Mouse (Mus musculus): ENCODE measurements around the gene Slc25a26.

The Slc25a26 gene

DNA sequence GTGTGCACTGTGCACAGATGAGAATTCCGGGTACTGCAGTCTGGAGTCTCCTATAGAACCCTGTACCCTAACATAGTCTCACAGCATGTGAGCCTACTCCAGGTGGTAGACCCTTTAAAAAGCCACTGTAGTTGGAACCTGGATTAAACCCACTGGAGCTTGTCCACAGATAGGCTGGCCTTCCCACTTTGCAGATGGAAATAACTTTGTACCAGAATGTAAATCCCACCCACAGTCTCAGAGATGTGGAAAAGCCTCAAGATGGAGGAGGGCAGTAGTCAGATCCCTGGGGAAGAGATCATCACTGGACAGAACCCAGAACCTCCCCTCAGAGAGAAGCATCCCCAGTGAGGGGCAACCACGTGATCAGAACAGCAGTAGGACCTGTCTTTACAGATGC lies 143.9 kb downstream of the Slc25a26 start:
- no peak overlapping the region for H3K4me3 ChIP-seq (replicated peaks; ENCODE audit: low read length)
- H3K9me3 ChIP-seq (ENCODE audit: low read length) = no peaks in the 10 kb centered on the region
- no peaks in the 10 kb centered on the region for H3K27me3 ChIP-seq (ENCODE audit: insufficient read depth, low read length)
- peaks cover 11% of the 10 kb centered on the region; the same call in 1 of the 2 replicates for H3K36me3 ChIP-seq (ENCODE audit: insufficient read depth, low read length)
- TF ChIP-seq CTCF (conservative IDR thresholded peaks at IDR 0.05; ENCODE audit: low read length) = no peak
- no peak for TF ChIP-seq POU5F1 (IDR thresholded peaks at IDR 0.05; ENCODE audit: borderline replicate concordance, low read length)
- no peak for TF ChIP-seq NANOG (IDR thresholded peaks at IDR 0.05; ENCODE audit: borderline replicate concordance, low read length)
- peaks cover 69% of the 10 kb centered on the region for H3K4me1 ChIP-seq (replicated peaks; ENCODE audit: low read depth, low read length)

DNA sequence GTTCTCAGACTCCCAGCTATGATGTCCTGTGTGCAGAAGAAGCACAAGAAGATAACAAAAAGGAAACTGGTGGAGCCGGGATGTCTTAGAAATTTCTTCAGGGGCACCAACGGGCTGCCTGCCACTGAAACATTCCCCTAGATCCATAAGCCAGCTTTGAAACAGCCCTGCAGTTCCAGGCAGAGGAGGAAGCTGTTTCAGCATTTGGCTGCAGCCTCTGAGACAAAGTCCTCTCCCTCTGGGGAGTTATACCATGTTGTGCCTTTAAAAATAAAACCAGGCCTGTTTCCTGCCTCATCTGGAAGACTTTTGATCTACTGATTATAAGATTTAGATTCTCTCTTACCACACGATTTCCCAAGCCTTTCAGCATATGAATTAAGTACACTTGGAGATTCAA lies 144.5 kb downstream of the Slc25a26 start:
- Histone ChIP-seq H3K27me3 (ENCODE audit: insufficient read depth, low read length) (no peaks in the 10 kb centered on the region), H3K9me3 (ENCODE audit: low read length) (no peaks in the 10 kb centered on the region), H3K36me3 (ENCODE audit: insufficient read depth, low read length) (peaks cover 11% of the 10 kb centered on the region; the same call in 1 of the 2 replicates), H3K4me1 (replicated peaks; ENCODE audit: low read depth, low read length) (peaks cover 76% of the 10 kb centered on the region), H3K4me3 (replicated peaks; ENCODE audit: low read length) (no peak overlapping the region)
- TF ChIP-seq POU5F1 (IDR thresholded peaks at IDR 0.05; ENCODE audit: borderline replicate concordance, low read length) = no peak
- TF ChIP-seq CTCF (conservative IDR thresholded peaks at IDR 0.05; ENCODE audit: low read length) = no peak
- no peak for TF ChIP-seq NANOG (IDR thresholded peaks at IDR 0.05; ENCODE audit: borderline replicate concordance, low read length)

DNA sequence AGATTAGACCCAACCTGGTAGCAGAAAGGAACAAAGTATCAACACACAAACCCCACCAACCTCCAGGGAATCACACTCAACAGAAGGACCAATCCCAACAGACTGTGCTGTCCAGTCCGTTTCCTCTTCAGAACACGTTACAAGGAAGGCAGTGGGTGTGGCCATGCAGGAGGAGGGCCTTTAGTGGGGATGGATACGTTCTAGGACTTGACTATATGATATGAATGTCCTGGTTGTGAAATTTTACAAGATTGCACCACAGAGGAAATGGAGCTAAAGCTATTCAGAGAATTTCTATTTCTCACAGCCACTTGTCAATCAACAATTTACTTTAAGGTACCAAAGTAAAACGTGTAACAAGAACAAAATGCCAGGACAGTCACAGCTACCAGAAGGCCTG lies 145.6 kb downstream of the Slc25a26 start:
- no peak for TF ChIP-seq NANOG (IDR thresholded peaks at IDR 0.05; ENCODE audit: borderline replicate concordance, low read length)
- TF ChIP-seq POU5F1 (IDR thresholded peaks at IDR 0.05; ENCODE audit: borderline replicate concordance, low read length) = no peak
- TF ChIP-seq CTCF (conservative IDR thresholded peaks at IDR 0.05; ENCODE audit: low read length) = no peak
- H3K9me3 ChIP-seq (ENCODE audit: low read length) = no peaks in the 10 kb centered on the region
- no peaks in the 10 kb centered on the region for H3K27me3 ChIP-seq (ENCODE audit: insufficient read depth, low read length)

DNA sequence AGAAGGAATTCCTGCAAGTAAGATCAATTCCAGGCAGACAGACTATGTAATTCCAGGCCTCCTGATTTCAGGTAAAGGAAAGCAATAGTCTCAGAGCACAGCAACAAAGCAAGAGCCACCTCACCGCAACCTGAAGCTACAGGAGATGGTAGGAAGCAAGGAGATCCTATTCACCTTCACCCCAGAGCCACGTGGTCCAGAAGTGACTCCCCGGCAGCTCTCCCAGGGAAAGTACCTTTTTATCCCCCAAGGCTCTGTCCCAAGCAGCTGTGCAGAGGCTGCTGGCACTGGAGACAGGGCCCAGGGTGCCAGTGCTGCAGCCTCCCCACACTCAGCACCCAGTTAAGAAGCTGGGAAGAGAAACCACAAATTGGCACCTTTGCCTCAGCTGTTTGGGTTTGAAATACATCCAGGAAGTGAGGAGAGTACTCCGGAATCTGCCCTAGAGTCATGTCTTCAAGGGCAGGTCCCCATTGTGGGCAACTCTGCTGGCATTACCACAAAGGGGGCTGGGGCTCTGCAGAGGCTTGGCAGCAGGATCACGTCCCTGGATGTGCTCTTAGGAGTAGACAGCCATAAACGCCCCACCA lies 146.2 kb downstream of the Slc25a26 start:
- H3K4me1 ChIP-seq (replicated peaks; ENCODE audit: low read depth, low read length) = peaks cover 85% of the 10 kb centered on the region
- peaks cover 11% of the 10 kb centered on the region; the same call in 1 of the 2 replicates for H3K36me3 ChIP-seq (ENCODE audit: insufficient read depth, low read length)
- no peaks in the 10 kb centered on the region for H3K9me3 ChIP-seq (ENCODE audit: low read length)
- TF ChIP-seq CTCF (conservative IDR thresholded peaks at IDR 0.05; ENCODE audit: low read length) (no peak), NANOG (IDR thresholded peaks at IDR 0.05; ENCODE audit: borderline replicate concordance, low read length) (no peak), POU5F1 (IDR thresholded peaks at IDR 0.05; ENCODE audit: borderline replicate concordance, low read length) (no peak)
- H3K4me3 ChIP-seq (replicated peaks; ENCODE audit: low read length) = peak overlapping the region; percentile 60
- no peaks in the 10 kb centered on the region for H3K27me3 ChIP-seq (ENCODE audit: insufficient read depth, low read length)

More for the DNA sequence above, 145.6 kb downstream of the Slc25a26 start:
- no peak overlapping the region for H3K4me3 ChIP-seq (replicated peaks; ENCODE audit: low read length)
- peaks cover 11% of the 10 kb centered on the region; the same call in 1 of the 2 replicates for H3K36me3 ChIP-seq (ENCODE audit: insufficient read depth, low read length)
- peaks cover 79% of the 10 kb centered on the region for H3K4me1 ChIP-seq (replicated peaks; ENCODE audit: low read depth, low read length)

DNA sequence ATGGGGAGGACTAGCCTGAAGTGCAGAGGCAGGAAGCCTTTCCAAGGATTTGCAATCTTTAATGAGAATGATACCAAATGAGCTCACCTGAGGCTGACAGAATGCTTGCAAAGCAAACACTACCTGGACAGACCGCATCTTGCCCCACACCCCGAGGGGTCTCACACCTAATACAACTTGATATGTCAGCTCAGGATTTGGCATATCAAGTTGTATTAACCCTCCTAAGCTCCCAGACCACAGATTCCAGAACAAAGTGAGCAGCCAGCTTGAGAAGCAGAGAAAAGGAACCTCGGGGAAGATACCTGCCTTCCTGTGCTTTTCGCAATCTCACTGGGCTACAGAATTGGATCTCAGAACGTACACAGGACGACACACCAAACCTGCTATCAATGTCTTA lies 146.8 kb downstream of the Slc25a26 start:
- no peaks in the 10 kb centered on the region for H3K27me3 ChIP-seq (ENCODE audit: insufficient read depth, low read length)
- H3K9me3 ChIP-seq (ENCODE audit: low read length) = no peaks in the 10 kb centered on the region
- TF ChIP-seq CTCF (conservative IDR thresholded peaks at IDR 0.05; ENCODE audit: low read length) (no peak), NANOG (IDR thresholded peaks at IDR 0.05; ENCODE audit: borderline replicate concordance, low read length) (no peak), POU5F1 (IDR thresholded peaks at IDR 0.05; ENCODE audit: borderline replicate concordance, low read length) (no peak)
- H3K36me3 ChIP-seq (ENCODE audit: insufficient read depth, low read length) = peaks cover 11% of the 10 kb centered on the region; the same call in 1 of the 2 replicates
- peak overlapping the region; percentile 60 for H3K4me3 ChIP-seq (replicated peaks; ENCODE audit: low read length)
- peaks cover 85% of the 10 kb centered on the region for H3K4me1 ChIP-seq (replicated peaks; ENCODE audit: low read depth, low read length)

DNA sequence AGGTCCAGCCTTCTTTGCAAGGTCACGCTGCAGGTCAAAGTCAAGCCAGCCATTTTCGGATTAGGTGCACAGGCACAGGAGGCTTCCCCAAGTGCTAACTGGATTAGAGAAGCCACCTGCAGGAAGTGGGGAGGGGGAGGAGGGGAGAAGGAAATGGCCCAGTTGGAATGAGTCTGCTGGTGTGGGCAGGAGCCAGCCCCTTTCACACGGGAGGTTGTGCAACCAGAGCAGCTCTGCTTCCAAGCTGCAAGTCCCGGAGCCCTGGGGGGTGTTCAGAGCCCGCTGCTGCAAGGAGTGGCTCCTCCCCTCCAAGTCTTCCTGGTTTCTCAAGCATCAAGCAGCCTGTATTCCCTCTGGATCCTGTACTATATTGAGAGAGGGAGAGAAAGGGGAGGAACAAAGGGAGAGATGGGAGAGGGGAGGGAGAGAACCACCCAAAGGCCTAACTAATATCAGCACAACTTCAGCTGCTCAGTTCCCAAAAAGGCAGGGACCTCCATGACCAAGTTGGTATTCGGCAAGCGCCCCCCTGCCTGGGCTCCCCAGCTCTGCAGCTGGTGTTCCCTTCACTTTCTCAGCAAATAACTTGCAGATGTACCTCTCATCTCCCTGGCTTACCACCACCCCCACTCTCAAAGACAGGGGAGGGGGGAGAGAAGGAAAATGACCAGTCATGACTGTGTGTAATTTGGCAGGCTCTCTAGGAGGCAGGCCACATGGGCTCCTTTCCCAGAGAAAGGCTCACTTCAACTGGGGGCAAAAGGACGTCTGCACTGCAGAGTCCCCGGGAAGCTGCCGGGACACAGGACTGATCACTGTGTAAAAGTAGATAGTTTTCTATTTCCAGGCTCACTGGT lies 147.7 kb downstream of the Slc25a26 start:
- peaks cover 13% of the 10 kb centered on the region for H3K36me3 ChIP-seq (ENCODE audit: insufficient read depth, low read length)
- H3K9me3 ChIP-seq (ENCODE audit: low read length) = no peaks in the 10 kb centered on the region
- peaks cover 88% of the 10 kb centered on the region for H3K4me1 ChIP-seq (replicated peaks; ENCODE audit: low read depth, low read length)
- TF ChIP-seq CTCF (conservative IDR thresholded peaks at IDR 0.05; ENCODE audit: low read length) (no peak), POU5F1 (IDR thresholded peaks at IDR 0.05; ENCODE audit: borderline replicate concordance, low read length) (no peak), NANOG (IDR thresholded peaks at IDR 0.05; ENCODE audit: borderline replicate concordance, low read length) (no peak)
- peak overlapping the region; percentile 60 for H3K4me3 ChIP-seq (replicated peaks; ENCODE audit: low read length)
- H3K27me3 ChIP-seq (ENCODE audit: insufficient read depth, low read length) = no peaks in the 10 kb centered on the region

DNA sequence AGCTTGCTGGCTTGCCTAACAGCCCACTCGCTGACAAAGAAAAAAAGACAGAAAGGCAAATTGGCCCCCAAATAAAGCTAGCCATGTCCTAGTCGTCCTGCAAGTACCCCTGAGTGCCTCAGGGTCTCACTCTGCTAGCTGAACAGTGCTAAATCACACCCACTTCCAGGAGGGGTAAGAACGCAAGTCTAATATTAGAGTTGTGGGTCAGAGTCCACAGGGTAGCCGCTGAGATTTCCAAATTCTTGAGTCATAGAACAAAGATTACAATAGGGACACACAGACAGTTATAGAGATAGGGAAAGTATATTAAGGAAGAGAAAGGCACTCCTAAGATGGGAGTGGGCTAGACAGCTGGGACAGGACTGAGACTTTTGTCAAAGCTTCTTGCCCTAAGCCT lies 148.4 kb downstream of the Slc25a26 start:
- no peaks in the 10 kb centered on the region for H3K9me3 ChIP-seq (ENCODE audit: low read length)
- no peaks in the 10 kb centered on the region for H3K27me3 ChIP-seq (ENCODE audit: insufficient read depth, low read length)
- peaks cover 86% of the 10 kb centered on the region for H3K4me1 ChIP-seq (replicated peaks; ENCODE audit: low read depth, low read length)
- H3K36me3 ChIP-seq (ENCODE audit: insufficient read depth, low read length) = peaks cover 9% of the 10 kb centered on the region
- TF ChIP-seq CTCF (conservative IDR thresholded peaks at IDR 0.05; ENCODE audit: low read length) = no peak
- TF ChIP-seq POU5F1 (IDR thresholded peaks at IDR 0.05; ENCODE audit: borderline replicate concordance, low read length) = no peak
- TF ChIP-seq NANOG (IDR thresholded peaks at IDR 0.05; ENCODE audit: borderline replicate concordance, low read length) = no peak
- no peak overlapping the region; the same call in 1 of the 2 replicates for H3K4me3 ChIP-seq (replicated peaks; ENCODE audit: low read length)

DNA sequence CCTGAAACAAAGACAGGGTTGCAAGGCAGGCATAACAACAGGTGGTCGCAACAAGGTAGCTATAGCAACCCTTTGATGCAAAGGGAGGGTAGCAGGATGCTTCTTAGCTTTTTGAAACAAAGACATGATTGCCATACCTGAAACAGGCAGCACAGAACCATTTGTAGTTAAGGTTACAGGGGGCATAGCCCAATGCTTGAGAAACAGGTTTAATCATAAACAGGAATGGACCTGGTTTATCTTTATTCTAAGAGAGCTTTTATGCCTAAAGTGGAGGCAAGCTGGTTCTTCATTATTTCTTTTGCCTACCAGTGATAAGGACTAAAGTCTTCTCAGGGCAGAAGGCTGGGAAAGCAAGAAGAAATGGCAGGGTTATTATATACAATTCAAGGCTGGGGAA lies 149.5 kb downstream of the Slc25a26 start:
- peaks cover 78% of the 10 kb centered on the region for H3K4me1 ChIP-seq (replicated peaks; ENCODE audit: low read depth, low read length)
- H3K4me3 ChIP-seq (replicated peaks; ENCODE audit: low read length) = no peak overlapping the region
- no peak for TF ChIP-seq CTCF (conservative IDR thresholded peaks at IDR 0.05; ENCODE audit: low read length)
- no peak for TF ChIP-seq NANOG (IDR thresholded peaks at IDR 0.05; ENCODE audit: borderline replicate concordance, low read length)
- TF ChIP-seq POU5F1 (IDR thresholded peaks at IDR 0.05; ENCODE audit: borderline replicate concordance, low read length) = no peak
- peaks cover 14% of the 10 kb centered on the region for H3K36me3 ChIP-seq (ENCODE audit: insufficient read depth, low read length)
- H3K9me3 ChIP-seq (ENCODE audit: low read length) = no peaks in the 10 kb centered on the region
- no peaks in the 10 kb centered on the region for H3K27me3 ChIP-seq (ENCODE audit: insufficient read depth, low read length)
